Mouse (Mus musculus) megakaryocyte progenitor cell, adult 5-6 weeks (primary cell): ENCODE results near the gene Smim6. TPM values are rescaled to one million over a fixed set of nuclear protein-coding genes. Genes with fewer than 3 reads are reported as not detected.

ENCODE experiments used
- ATAC-seq: replicated peaks from 2 replicates; pipeline ENCODE4 v1.8.0; 2016; ENCODE audit warnings: mild to moderate bottlenecking, moderate TSS enrichment, inconsistent platforms; ENCODE audit not compliant: poor library complexity
- total RNA-seq, 2 experiments: library from RNA; stranded (forward) in 1 of 2; stranded (reverse) in 1 of 2; fragments of 157-497, 149-512 nt in 1 of 2; fragments of 200-1000 nt in 1 of 2; gene quantifications; 2 replicates each; pipeline versions ENCODE4 v1.2.3 to v1.2.4; 2015 to 2017

Smim6 gene
- total RNA-seq (2015) (0.57 and 1.0 TPM in 2 replicates), total RNA-seq (2017) (0.37 and 1.2 TPM in 2 replicates)

- ATAC-seq: peak; percentile 59
Measured at GRCm38 (mm10) chr11:115911632-115912376, at the start of gene Smim6. TSS of gene Smim6 (plus strand) at chr11:115912017.

GRCm38 (mm10) chr11:115863895-115864294 lies 47.9 kb upstream of the Smim6 start:
- ATAC-seq: no peak

GRCm38 (mm10) chr11:115869393-115869792 lies 42.4 kb upstream of the Smim6 start:
- ATAC-seq: peak; percentile 75

GRCm38 (mm10) chr11:115872437-115872836 lies 39.4 kb upstream of the Smim6 start:
- no peak for ATAC-seq

GRCm38 (mm10) chr11:115875935-115876334 lies 35.9 kb upstream of the Smim6 start:
- ATAC-seq: no peak

GRCm38 (mm10) chr11:115876438-115876837 lies 35.4 kb upstream of the Smim6 start:
- ATAC-seq: no peak

DNA sequence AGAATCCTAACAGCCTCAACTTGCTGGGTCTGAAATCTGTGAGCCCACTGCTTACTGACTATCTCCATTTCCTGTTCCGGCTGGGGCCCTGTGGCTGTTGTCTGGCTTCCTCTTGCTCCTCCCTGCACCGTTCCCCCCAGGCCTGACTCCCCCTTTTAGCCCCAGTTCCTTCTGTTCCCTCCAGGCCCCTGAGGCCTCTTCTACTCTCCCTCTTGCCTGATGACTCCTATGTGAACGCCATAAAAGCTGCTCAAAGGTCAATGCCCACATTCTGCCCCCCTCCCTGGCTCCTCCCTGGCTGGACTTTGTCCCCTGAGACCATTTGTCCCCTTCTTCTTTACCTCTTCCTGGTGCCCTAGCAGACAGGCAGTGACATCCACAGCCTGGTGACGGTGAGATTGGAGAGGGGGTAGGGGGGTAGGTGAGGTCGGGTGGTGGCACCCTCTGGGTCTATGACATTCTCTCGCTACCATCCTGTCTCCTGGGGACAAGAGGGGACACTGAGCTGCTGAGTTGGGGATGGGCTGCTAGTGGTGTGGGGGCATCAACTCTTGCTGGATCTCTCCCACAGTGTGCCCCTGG lies 34.6 kb upstream of the Smim6 start:
- peak; percentile 45; the same call in 1 of the 2 replicates for ATAC-seq

DNA sequence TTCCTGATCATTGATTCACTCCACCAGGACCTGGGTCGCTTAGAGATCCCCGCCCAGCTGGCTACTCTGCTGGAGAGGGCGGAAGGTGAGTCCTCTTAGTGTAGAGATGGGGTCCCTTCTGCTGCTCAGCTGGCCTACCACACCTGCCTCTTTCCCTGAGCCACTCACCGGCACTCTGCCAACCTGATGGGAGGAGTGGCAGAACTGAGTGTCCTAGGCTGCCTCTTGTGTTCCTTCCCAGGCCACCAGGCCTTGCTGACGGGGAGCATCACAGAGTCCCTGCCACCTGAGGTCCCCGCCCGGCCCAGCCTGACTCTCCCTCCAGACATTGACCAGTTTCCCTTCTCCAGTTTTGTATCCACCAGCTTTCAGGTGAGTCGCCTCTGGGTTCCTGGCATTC lies 33.7 kb upstream of the Smim6 start:
- ATAC-seq: no peak

GRCm38 (mm10) chr11:115881002-115881401 lies 30.8 kb upstream of the Smim6 start:
- ATAC-seq: peak; percentile 74

DNA sequence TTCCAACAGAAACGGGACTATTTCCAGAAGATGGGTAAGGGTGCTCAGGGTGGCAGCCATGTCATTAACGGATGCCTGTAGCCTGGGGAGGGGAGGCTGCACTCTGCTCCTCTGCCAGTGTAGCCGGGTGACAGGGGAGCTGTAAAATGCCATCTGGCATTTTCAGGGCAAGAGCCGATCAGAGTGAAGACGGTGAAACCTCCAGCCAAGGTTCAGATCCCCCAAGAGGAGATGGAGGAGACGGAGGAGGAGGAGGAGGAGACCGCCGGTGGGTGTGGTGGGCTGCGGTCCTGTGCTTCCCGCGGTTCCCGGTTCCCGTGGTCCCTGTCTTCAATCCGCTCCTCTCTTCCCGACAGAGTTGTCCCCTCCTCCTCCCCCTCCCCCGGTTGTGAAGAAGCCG lies 28.6 kb upstream of the Smim6 start:
- ATAC-seq: no peak

GRCm38 (mm10) chr11:115884361-115884760 lies 27.5 kb upstream of the Smim6 start:
- no peak for ATAC-seq

DNA sequence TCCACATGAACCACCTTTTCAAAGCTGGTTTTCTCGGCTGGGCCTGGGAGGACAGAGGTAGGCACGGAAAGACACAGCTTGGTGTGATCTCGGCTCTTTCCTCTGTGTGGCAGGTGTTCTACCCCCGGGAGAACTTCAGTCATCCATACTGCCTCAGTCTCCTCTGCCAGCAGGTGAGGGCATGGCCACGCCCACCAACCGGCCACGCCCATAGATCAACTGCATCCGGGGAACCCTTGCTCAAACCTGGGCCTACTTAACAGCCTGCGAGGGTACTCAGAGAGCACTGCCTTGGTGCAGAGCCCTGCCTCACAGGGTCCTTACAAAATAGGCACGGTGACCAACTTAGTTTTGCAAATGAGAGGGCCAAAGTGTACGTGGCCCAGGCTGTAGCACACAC lies 26.5 kb upstream of the Smim6 start:
- no peak for ATAC-seq

DNA sequence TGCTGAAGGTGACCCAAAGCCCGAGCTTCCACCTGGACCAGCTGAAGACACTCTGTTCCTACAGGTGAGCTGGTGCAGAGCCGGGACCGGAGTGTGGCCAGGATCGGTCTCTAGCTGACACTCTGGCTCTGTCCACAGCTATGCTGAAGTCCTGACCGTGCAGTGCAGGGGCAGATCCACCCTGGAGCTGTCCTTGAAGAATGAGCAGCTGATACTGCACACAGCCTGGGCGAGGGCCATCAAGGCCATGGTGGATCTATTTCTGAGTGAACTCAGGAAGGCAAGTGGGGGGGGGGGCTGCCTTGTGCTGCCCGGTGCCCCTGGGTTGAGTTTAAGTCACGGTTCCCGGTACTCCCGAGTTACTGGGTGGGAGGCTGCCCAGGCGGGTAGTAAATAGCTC lies 25.4 kb upstream of the Smim6 start:
- ATAC-seq: no peak

DNA sequence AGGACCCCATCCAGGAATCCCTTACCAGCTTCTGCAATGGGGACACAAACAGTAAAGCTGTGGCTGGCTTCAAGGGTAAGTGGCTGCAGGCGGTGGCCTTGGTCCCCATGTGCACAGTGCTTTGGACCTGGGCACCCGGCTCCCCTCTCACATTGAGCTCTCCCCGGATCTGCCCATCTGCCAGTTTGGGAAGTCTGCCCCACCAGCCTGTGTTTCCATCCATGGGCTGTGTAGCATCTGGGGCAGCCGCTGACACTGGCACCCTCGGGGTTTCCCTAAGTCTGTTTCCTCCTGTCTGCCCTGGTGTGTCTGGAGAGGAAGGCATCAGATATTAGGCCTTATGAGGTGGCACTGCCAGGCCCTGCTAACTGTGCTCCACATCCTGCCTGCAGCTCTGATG lies 23.8 kb upstream of the Smim6 start:
- no peak for ATAC-seq

GRCm38 (mm10) chr11:115889159-115889558 lies 22.7 kb upstream of the Smim6 start:
- no peak for ATAC-seq

DNA sequence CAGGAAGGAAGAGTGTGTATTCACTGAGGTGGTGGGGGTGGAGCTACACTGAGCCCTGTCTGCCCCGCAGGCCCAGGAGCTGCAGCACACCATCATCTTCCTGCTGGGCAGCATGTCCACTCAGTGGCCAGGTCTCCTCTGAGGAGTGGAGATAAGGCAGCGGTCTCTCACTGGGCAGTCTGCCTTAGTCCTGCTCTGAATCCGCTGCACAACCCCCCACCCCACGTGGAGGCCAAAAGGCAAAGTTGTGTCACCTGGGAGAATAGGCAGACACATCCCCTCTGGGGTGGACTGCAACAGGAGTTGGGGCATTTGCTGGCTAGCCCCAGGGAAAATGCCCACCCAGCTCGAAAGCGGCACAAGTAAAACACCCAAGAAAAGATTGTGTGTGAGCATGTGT lies 19.6 kb upstream of the Smim6 start:
- ATAC-seq: no peak

DNA sequence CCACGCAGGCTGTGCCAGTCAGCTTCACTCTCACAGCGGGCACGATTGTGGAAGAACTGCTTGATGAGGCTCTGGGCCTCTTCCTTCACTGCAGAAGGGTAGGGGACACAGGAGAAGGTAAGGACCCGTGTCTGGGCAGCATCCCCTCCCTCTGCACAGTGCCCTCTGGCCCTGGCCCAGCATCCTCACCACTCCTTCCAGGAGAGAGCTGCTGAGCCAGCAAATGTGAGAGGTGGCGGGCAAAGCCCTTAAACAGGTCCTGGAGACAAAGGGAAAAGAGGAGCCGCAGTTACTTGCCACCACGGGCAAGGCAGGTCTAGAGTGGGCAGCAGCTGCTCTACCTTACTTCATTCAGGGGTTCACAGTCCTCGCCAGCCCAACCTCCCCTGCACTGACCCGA lies 18.7 kb upstream of the Smim6 start:
- no peak for ATAC-seq

DNA sequence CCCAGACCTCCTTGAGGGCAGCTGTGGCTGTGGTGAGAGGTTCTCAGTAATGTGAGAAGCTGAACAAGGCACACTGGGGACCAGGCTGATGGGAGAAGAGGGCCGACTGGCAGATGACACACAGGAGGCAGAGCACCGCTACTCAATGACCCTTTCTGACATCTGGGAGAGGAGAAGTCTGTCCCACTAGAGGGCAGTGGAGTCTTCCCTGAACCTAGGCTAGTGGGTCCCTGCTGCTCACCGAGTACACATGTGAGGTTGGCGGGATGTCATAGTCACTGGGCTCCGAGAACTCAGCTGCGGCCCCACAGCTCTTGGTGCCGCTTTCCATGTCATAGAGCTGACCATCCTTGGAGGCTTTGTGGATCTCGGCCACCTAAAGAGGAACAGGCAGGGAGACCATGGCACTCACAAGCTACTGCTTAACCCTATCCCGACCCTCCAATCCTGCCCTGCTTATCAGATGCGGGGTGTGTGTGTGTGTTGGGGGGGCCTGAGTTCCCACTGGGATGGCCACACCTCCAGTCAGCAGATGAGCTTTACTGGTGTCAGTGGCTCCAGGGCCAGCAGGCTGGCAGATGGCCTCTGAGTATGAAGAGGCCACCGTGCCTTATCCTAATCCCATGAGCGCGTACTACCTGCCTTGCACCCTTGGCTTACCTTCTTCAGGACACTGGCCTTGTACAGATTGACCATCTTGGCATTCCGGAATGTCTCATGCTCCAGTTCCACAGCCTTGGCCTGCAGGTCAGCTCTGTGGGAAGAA lies 16.9 kb upstream of the Smim6 start:
- ATAC-seq: peak; percentile 66

- peak; percentile 5 for ATAC-seq
Measured at GRCm38 (mm10) chr11:115898446-115898845, 13.4 kb upstream of the Smim6 start.

- peak; percentile 21; the same call in 1 of the 2 replicates for ATAC-seq
Measured at GRCm38 (mm10) chr11:115898886-115899285, 12.9 kb upstream of the Smim6 start.

- ATAC-seq: peak; percentile 49
Measured at GRCm38 (mm10) chr11:115899486-115900266, 12.1 kb upstream of the Smim6 start, which contains the start of gene Smim5. TSS of gene Smim5 (plus strand) at chr11:115899966.
